Mouse (Mus musculus): ENCODE results near the gene 1700022I11Rik.

GRCm38 (mm10) chr4:43030352-43030751, 60.9 kb downstream of the 1700022I11Rik start:
- no peak for TF ChIP-seq CTCF (IDR thresholded peaks at IDR 0.05; ENCODE audit: control insufficient read depth, insufficient read depth, insufficient replicate concordance, low read depth, low read length)
- TF ChIP-seq POLR2A (IDR thresholded peaks at IDR 0.05; ENCODE audit: control insufficient read depth, low read depth, low read length), result no peak

Measured in testis, adult 2 months (tissue).